8 mouse cellular contexts compared by ENCODE assay signal in the genomic region with DNA sequence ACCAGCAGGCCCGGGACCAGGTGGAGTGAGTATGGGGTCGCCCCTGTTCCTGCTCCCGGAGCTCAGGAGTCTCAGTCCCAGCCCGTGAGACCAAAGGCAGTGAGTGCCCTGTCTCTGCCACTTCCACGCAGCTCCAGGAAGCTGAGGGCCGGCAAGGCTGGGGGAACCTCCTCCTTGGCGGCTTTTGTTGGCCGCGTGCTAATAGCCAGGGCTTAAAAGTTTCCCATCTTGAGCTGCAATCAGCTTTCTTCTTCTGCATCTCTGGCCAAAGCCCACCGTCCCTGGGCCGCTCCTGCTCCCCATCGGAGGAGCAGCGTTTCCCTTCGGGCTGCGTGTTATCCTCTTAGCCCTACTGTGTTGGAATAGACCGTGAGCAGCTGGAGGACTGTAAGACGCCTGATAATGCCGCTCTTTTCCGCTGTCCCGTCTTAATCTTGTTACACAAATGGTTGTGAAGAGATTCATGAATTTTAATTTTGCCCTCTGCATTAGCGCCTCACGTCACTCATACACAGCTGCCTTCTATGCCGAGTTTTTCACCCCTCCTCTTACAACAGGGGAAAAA.
DNase-seq lines count a peak whose midpoint lies in the region; ATAC-seq lines count a peak whose summit lies in the region.

No protein-coding gene starts in this region.

- H3K4me1 ChIP-seq in limb, embryonic 12.5 days (replicated peaks) = peaks cover 5% of the 10 kb centered on the region; the same call in 1 of the 2 replicates

- H3K27ac ChIP-seq in limb, embryonic 12.5 days = no peak overlapping the region

- peak; percentile 43 for DNase-seq in embryo, embryonic 9.5 days (ENCODE audit: extremely low spot score)
- no peak for DNase-seq in embryo, embryonic 10 days (ENCODE audit: low spot score)
- peak; percentile 12 for DNase-seq in ES-CJ7 (ENCODE audit: low read depth, low spot score)
- DNase-seq in yolk sac, embryonic 10.5 days (ENCODE audit: low spot score) = no peak
- no peak for DNase-seq in gastrocnemius, postnatal 14 days
- DNase-seq in T-cell, adult 2 months (ENCODE audit: low spot score) = no peak

- no peaks in the 10 kb centered on the region for H3K36me3 ChIP-seq in limb, embryonic 12.5 days

- H3K4me3 ChIP-seq in limb, embryonic 12.5 days (replicated peaks) = peak overlapping the region; percentile 23

- H3K27me3 ChIP-seq in limb, embryonic 12.5 days = peaks cover 85% of the 10 kb centered on the region

- WGBS in limb, embryonic 12.5 days = 3% methylated on average over 23 of the region's 23 CpGs

- ATAC-seq in granulocyte monocyte progenitor cell, adult 5-6 weeks (replicated peaks; ENCODE audit: poor library complexity, severe bottlenecking) = 0 out of 2 replicates have a peak, but pooled peaks have one; percentile 17
- no peak; the same call in 1 of the 2 replicates for ATAC-seq in limb, embryonic 12.5 days (ENCODE audit: insufficient number of reproducible peaks, insufficient read depth, low FRiP score, low TSS enrichment, low read depth)

- H3K4me2 ChIP-seq in limb, embryonic 12.5 days = peak overlapping the region; percentile 47

- intact Hi-C loops in gastrocnemius, postnatal 14 days (cut with DNase I; ENCODE audit: low total_unique reads) = no loop called here

- no peak overlapping the region for H3K9ac ChIP-seq in limb, embryonic 12.5 days (replicated peaks)

- H3K9me3 ChIP-seq in limb, embryonic 12.5 days = no peaks in the 10 kb centered on the region

Comparison
In these comparisons a context has a peak if more than half of its experiments do, and no peak if none do; other contexts are left out.
1. DNase-seq: peak in embryo, embryonic 9.5 days (single experiment) and ES-CJ7 (single experiment); none in embryo, embryonic 10 days (single experiment), yolk sac, embryonic 10.5 days (single experiment), gastrocnemius, postnatal 14 days (single experiment) and T-cell, adult 2 months (single experiment).